Mouse (Mus musculus) thymus, postnatal 10 days (tissue): Measurements from ENCODE around the gene Fsd1.
A peak's percentile ranks its signal among the peaks of the same experiment; 100 is the strongest.
"Not testable (repeated sequence)": the region's sequence is repeated elsewhere in the genome, so short reads cannot be mapped to it uniquely, and the experiment has no call there.

Experiments used
- DNase-seq, 2 experiments: peaks; one replicate each; pipeline ENCODE4 v3.0.0; 2021; ENCODE audit warnings: low spot score in 2 of 2

Gene Fsd1

GRCm38 (mm10) chr17:55986030-55986961, at the start of gene Fsd1:
Fsd1 (plus strand) TSS chr17:55986509.
- peak in 1 of 2 experiments; percentile 41 for DNase-seq

GRCm38 (mm10) chr17:55944387-55944865, 41.9 kb upstream of the Fsd1 start:
- not testable (repeated sequence) for DNase-seq

GRCm38 (mm10) chr17:55944866-55945682, 41.2 kb upstream of the Fsd1 start:
- DNase-seq: peak; percentile 71 to 79

- DNase-seq: no peak
Measured at GRCm38 (mm10) chr17:55945696-55946095, 40.6 kb upstream of the Fsd1 start.

- DNase-seq: no peak
Measured at GRCm38 (mm10) chr17:55948647-55949046, 37.7 kb upstream of the Fsd1 start.

GRCm38 (mm10) chr17:55949400-55949799, 36.9 kb upstream of the Fsd1 start, which contains the start of gene Zfp119b:
Zfp119b (minus strand) TSS chr17:55949500.
- no peak for DNase-seq

GRCm38 (mm10) chr17:55950601-55951000, 35.7 kb upstream of the Fsd1 start:
- no peak for DNase-seq

GRCm38 (mm10) chr17:55952041-55952440, 34.3 kb upstream of the Fsd1 start:
- no peak for DNase-seq

GRCm38 (mm10) chr17:55952447-55953027, 33.8 kb upstream of the Fsd1 start, which contains the start of gene Ebi3:
Ebi3 (plus strand) TSS chr17:55952640.
- DNase-seq: peak in 1 of 2 experiments; percentile 3

GRCm38 (mm10) chr17:55953751-55954150, 32.6 kb upstream of the Fsd1 start:
- no peak for DNase-seq

GRCm38 (mm10) chr17:55954229-55954628, 32.1 kb upstream of the Fsd1 start:
- no peak for DNase-seq

- peak; percentile 75 to 78 for DNase-seq
Measured at GRCm38 (mm10) chr17:55956129-55956528, 30.2 kb upstream of the Fsd1 start.

GRCm38 (mm10) chr17:55956591-55956990, 29.7 kb upstream of the Fsd1 start:
- no peak for DNase-seq

GRCm38 (mm10) chr17:55957168-55957567, 29.1 kb upstream of the Fsd1 start:
- peak; percentile 45 to 72 for DNase-seq

GRCm38 (mm10) chr17:55957726-55958583, 28.4 kb upstream of the Fsd1 start:
- no peak for DNase-seq

- DNase-seq: no peak
Measured at GRCm38 (mm10) chr17:55958584-55958886, 27.8 kb upstream of the Fsd1 start.

- DNase-seq: peak; percentile 86 to 90
Measured at GRCm38 (mm10) chr17:55958918-55959728, 27.2 kb upstream of the Fsd1 start, which contains the start of gene Yju2. Yju2 (plus strand) TSS chr17:55959099.

- peak in 1 of 2 experiments; percentile 5 for DNase-seq
Measured at GRCm38 (mm10) chr17:55959946-55960740, 26.2 kb upstream of the Fsd1 start.

- no peak for DNase-seq
Measured at GRCm38 (mm10) chr17:55960791-55961190, 25.5 kb upstream of the Fsd1 start.
